Mouse (Mus musculus): Measurements from ENCODE around the gene Msl2. TPM values are rescaled to one million over a fixed set of nuclear protein-coding genes. Genes with fewer than 3 reads are reported as not detected.
A peak's percentile ranks its signal among the peaks of the same experiment; 100 is the strongest.

Msl2 gene
- polyA plus RNA-seq, 1 experiment from 2014 or later: 5.6 TPM

GRCm38 (mm10) chr9:101069781-101070180, 4.1 kb upstream of the Msl2 start:
- 90% methylated on average over 3 of the region's 3 CpGs for WGBS
- no peak for DNase-seq (ENCODE audit: low spot score)
- Histone ChIP-seq H3K36me3 (ENCODE audit: control insufficient read depth, insufficient read depth, low read length) (no peaks in the 10 kb centered on the region), H3K4me1 (replicated peaks; ENCODE audit: control insufficient read depth, insufficient read depth, low read length) (peaks cover 2% of the 10 kb centered on the region; the same call in 1 of the 2 replicates), H3K27ac (ENCODE audit: low read depth, low read length) (no peak overlapping the region), H3K9ac (ENCODE audit: low read length) (no peak overlapping the region), H3K4me3 (ENCODE audit: low read depth, low read length) (no peak overlapping the region), H3K4me2 (ENCODE audit: low read depth, low read length, severe bottlenecking) (no peak overlapping the region), H3K9me3 (ENCODE audit: control insufficient read depth, low read length) (no peaks in the 10 kb centered on the region), H3K27me3 (ENCODE audit: control insufficient read depth, insufficient read depth, low read length) (no peaks in the 10 kb centered on the region)
- no peak for ATAC-seq (replicated peaks; ENCODE audit: low FRiP score)

GRCm38 (mm10) chr9:101072506-101072905, 1.4 kb upstream of the Msl2 start:
- H3K9ac ChIP-seq (ENCODE audit: low read length): no peak overlapping the region
- peaks cover 4% of the 10 kb centered on the region; the same call in 1 of the 2 replicates for H3K4me1 ChIP-seq (replicated peaks; ENCODE audit: control insufficient read depth, insufficient read depth, low read length)
- H3K4me3 ChIP-seq (ENCODE audit: low read depth, low read length): no peak overlapping the region
- no peaks in the 10 kb centered on the region for H3K36me3 ChIP-seq (ENCODE audit: control insufficient read depth, insufficient read depth, low read length)
- H3K9me3 ChIP-seq (ENCODE audit: control insufficient read depth, low read length): no peaks in the 10 kb centered on the region
- H3K4me2 ChIP-seq (ENCODE audit: low read depth, low read length, severe bottlenecking): no peak overlapping the region
- no peak for DNase-seq (ENCODE audit: low spot score)
- no peak for ATAC-seq (replicated peaks; ENCODE audit: low FRiP score)
- no peaks in the 10 kb centered on the region for H3K27me3 ChIP-seq (ENCODE audit: control insufficient read depth, insufficient read depth, low read length)
- no peak overlapping the region for H3K27ac ChIP-seq (ENCODE audit: low read depth, low read length)
- 46% methylated on average over 5 of the region's 5 CpGs for WGBS

GRCm38 (mm10) chr9:101073041-101073986, 587 bp upstream of the Msl2 start:
- peak overlapping the region; percentile 77 for H3K4me2 ChIP-seq (ENCODE audit: low read depth, low read length, severe bottlenecking)
- H3K9ac ChIP-seq (ENCODE audit: low read length): peak overlapping the region; percentile 91
- peak; percentile 100 for DNase-seq (ENCODE audit: low spot score)
- H3K27ac ChIP-seq (ENCODE audit: low read depth, low read length): peak overlapping the region; percentile 64; the same call in 1 of the 2 replicates
- 3% methylated on average over 62 of the region's 65 CpGs for WGBS
- peak overlapping the region; percentile 97 for H3K4me3 ChIP-seq (ENCODE audit: low read depth, low read length)
- no peaks in the 10 kb centered on the region for H3K36me3 ChIP-seq (ENCODE audit: control insufficient read depth, insufficient read depth, low read length)
- no peaks in the 10 kb centered on the region for H3K27me3 ChIP-seq (ENCODE audit: control insufficient read depth, insufficient read depth, low read length)
- H3K9me3 ChIP-seq (ENCODE audit: control insufficient read depth, low read length): no peaks in the 10 kb centered on the region
- ATAC-seq (replicated peaks; ENCODE audit: low FRiP score): peak; percentile 94
- H3K4me1 ChIP-seq (replicated peaks; ENCODE audit: control insufficient read depth, insufficient read depth, low read length): peaks cover 4% of the 10 kb centered on the region; the same call in 1 of the 2 replicates

GRCm38 (mm10) chr9:101074332-101075021, 576 bp downstream of the Msl2 start:
- Histone ChIP-seq H3K4me3 (ENCODE audit: low read depth, low read length) (peak overlapping the region; percentile 97), H3K36me3 (ENCODE audit: control insufficient read depth, insufficient read depth, low read length) (no peaks in the 10 kb centered on the region), H3K27ac (ENCODE audit: low read depth, low read length) (peak overlapping the region; percentile 96), H3K9ac (ENCODE audit: low read length) (peak overlapping the region; percentile 96), H3K27me3 (ENCODE audit: control insufficient read depth, insufficient read depth, low read length) (no peaks in the 10 kb centered on the region), H3K4me2 (ENCODE audit: low read depth, low read length, severe bottlenecking) (peak overlapping the region; percentile 58), H3K9me3 (ENCODE audit: control insufficient read depth, low read length) (no peaks in the 10 kb centered on the region), H3K4me1 (replicated peaks; ENCODE audit: control insufficient read depth, insufficient read depth, low read length) (peaks cover 4% of the 10 kb centered on the region; the same call in 1 of the 2 replicates)
- ATAC-seq (replicated peaks; ENCODE audit: low FRiP score): peak; percentile 75
- 0% methylated on average over 89 of the region's 100 CpGs for WGBS
- DNase-seq (ENCODE audit: low spot score): peak; percentile 90

GRCm38 (mm10) chr9:101075091-101075581, 1.2 kb downstream of the Msl2 start:
- Histone ChIP-seq H3K4me3 (ENCODE audit: low read depth, low read length) (peak overlapping the region; percentile 97), H3K27me3 (ENCODE audit: control insufficient read depth, insufficient read depth, low read length) (no peaks in the 10 kb centered on the region), H3K4me2 (ENCODE audit: low read depth, low read length, severe bottlenecking) (peak overlapping the region; percentile 58), H3K9me3 (ENCODE audit: control insufficient read depth, low read length) (no peaks in the 10 kb centered on the region), H3K9ac (ENCODE audit: low read length) (peak overlapping the region; percentile 96), H3K36me3 (ENCODE audit: control insufficient read depth, insufficient read depth, low read length) (no peaks in the 10 kb centered on the region), H3K27ac (ENCODE audit: low read depth, low read length) (peak overlapping the region; percentile 96), H3K4me1 (replicated peaks; ENCODE audit: control insufficient read depth, insufficient read depth, low read length) (peaks cover 4% of the 10 kb centered on the region; the same call in 1 of the 2 replicates)
- under 1% methylated on average over 25 of the region's 25 CpGs for WGBS
- DNase-seq (ENCODE audit: low spot score) (peak; percentile 55), ATAC-seq (replicated peaks; ENCODE audit: low FRiP score) (no peak)

GRCm38 (mm10) chr9:101075694-101076093, 1.8 kb downstream of the Msl2 start:
- Histone ChIP-seq H3K4me1 (replicated peaks; ENCODE audit: control insufficient read depth, insufficient read depth, low read length) (peaks cover 4% of the 10 kb centered on the region; the same call in 1 of the 2 replicates), H3K4me2 (ENCODE audit: low read depth, low read length, severe bottlenecking) (peak overlapping the region; percentile 58), H3K9me3 (ENCODE audit: control insufficient read depth, low read length) (no peaks in the 10 kb centered on the region), H3K27ac (ENCODE audit: low read depth, low read length) (no peak overlapping the region), H3K36me3 (ENCODE audit: control insufficient read depth, insufficient read depth, low read length) (no peaks in the 10 kb centered on the region), H3K27me3 (ENCODE audit: control insufficient read depth, insufficient read depth, low read length) (no peaks in the 10 kb centered on the region), H3K9ac (ENCODE audit: low read length) (peak overlapping the region; percentile 96), H3K4me3 (ENCODE audit: low read depth, low read length) (peak overlapping the region; percentile 97)
- DNase-seq (ENCODE audit: low spot score) (no peak), ATAC-seq (replicated peaks; ENCODE audit: low FRiP score) (no peak)
- under 1% methylated on average over 8 of the region's 8 CpGs for WGBS

- Histone ChIP-seq H3K4me3 (ENCODE audit: low read depth, low read length) (peak overlapping the region; percentile 97), H3K27ac (ENCODE audit: low read depth, low read length) (no peak overlapping the region), H3K27me3 (ENCODE audit: control insufficient read depth, insufficient read depth, low read length) (no peaks in the 10 kb centered on the region), H3K4me2 (ENCODE audit: low read depth, low read length, severe bottlenecking) (peak overlapping the region; percentile 58), H3K36me3 (ENCODE audit: control insufficient read depth, insufficient read depth, low read length) (no peaks in the 10 kb centered on the region), H3K4me1 (replicated peaks; ENCODE audit: control insufficient read depth, insufficient read depth, low read length) (peaks cover 4% of the 10 kb centered on the region; the same call in 1 of the 2 replicates), H3K9ac (ENCODE audit: low read length) (peak overlapping the region; percentile 96), H3K9me3 (ENCODE audit: control insufficient read depth, low read length) (no peaks in the 10 kb centered on the region)
- 2% methylated on average over 18 of the region's 18 CpGs for WGBS
- ATAC-seq (replicated peaks; ENCODE audit: low FRiP score) (no peak), DNase-seq (ENCODE audit: low spot score) (no peak)
Measured at GRCm38 (mm10) chr9:101076095-101076875, 2.4 kb downstream of the Msl2 start.

GRCm38 (mm10) chr9:101077486-101077885, 3.6 kb downstream of the Msl2 start:
- DNase-seq (ENCODE audit: low spot score): no peak
- H3K4me1 ChIP-seq (replicated peaks; ENCODE audit: control insufficient read depth, insufficient read depth, low read length): peaks cover 3% of the 10 kb centered on the region; the same call in 1 of the 2 replicates
- ATAC-seq (replicated peaks; ENCODE audit: low FRiP score): no peak

More at GRCm38 (mm10) chr9:101077486-101077885, 3.6 kb downstream of the Msl2 start:
- H3K4me2 ChIP-seq (ENCODE audit: low read depth, low read length, severe bottlenecking): peak overlapping the region; percentile 58
- no peak overlapping the region for H3K27ac ChIP-seq (ENCODE audit: low read depth, low read length)
- H3K9me3 ChIP-seq (ENCODE audit: control insufficient read depth, low read length): no peaks in the 10 kb centered on the region
- H3K36me3 ChIP-seq (ENCODE audit: control insufficient read depth, insufficient read depth, low read length): no peaks in the 10 kb centered on the region
- H3K4me3 ChIP-seq (ENCODE audit: low read depth, low read length): peak overlapping the region; percentile 97
- H3K9ac ChIP-seq (ENCODE audit: low read length): peak overlapping the region; percentile 96; the same call in 1 of the 2 replicates
- H3K27me3 ChIP-seq (ENCODE audit: control insufficient read depth, insufficient read depth, low read length): no peaks in the 10 kb centered on the region

All from forebrain, embryonic 11.5 days (tissue).